Mouse (Mus musculus) cerebellum, adult (tissue): ENCODE results near the gene 2810459M11Rik.

Experiments
- ATAC-seq: cut with Nextera tagmentation; 2 replicates; pipeline ENCODE4 v1.9.2; 2017; ENCODE audit warnings: mild to moderate bottlenecking, moderate library complexity, mixed read lengths; ENCODE audit not compliant: insufficient number of reproducible peaks, low FRiP score, low TSS enrichment

Gene 2810459M11Rik

DNA sequence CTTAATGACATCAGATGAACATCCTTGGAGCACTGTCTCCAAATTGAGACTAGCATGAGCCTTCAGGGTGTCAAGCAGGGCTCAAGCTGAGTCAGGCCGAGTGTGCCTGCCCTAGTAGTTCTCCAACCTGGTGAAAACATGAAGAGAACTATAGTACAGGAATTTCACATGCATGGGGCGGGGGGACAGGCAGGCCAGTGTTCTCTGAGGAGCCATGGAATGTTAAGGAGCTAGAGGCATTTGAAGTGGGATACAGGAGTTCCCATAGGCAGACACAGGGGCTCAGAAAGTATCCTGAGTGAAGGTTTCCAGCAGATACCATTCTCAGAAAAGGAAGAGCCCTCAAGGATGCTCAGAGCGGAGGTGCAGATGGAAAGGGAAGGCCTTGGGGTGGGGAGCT, 3.1 kb downstream of the 2810459M11Rik start:
- no peak for ATAC-seq

DNA sequence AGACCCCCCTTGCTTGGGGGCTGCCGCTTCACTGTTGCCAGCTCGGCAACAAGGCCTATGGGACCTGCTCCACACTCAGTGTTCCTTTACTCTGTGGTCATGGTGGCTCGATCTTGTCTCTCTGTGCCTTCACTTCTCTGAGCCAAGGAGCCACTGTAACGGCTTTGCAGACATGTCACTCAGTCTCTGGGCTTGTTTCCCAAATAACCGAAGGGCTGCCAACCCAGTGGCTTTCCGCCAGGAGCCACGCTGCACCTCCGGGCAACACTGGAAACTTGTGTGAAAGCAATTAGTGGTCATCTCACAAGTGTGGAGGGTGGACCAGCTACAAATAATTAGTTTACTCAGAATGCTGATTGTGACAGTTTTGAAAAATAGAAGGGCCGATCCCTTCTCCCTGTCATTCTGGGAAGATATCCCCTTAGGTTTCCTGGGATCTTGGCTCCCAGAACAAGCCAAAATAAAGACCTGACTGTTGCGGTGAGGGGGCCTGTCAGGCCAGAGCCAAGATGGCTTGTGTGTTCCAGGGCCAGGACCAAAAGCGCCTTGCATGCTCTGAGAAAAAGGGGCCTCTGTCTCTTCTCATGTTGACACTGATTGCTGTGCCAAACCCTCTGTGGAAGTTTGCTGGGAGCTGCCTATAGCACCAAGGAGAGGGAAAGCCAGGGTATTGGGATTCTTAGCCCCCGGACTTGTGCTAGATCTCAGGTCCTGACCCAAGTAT, 7.7 kb downstream of the 2810459M11Rik start:
- ATAC-seq = peak; percentile 76; the same call in 1 of the 2 replicates

DNA sequence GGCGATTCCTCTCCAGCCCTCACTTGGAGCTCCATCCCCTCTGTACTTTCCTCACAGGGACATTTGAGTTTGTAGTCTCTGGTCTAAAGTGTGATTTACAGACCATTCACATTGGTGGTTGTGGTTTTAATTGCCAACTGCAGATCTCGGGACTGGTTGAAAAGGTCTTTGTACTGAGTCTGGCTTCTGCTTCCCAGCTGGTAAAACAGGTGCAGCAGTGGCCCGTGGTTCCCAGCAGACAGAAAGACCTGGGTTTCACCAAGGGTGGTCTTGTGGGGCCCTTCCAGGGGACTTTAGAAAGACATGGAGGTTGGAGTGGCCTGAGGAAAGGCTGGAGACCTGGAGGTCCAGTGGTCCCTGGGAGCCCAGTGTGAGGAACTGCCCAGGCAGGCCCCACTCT, 9.3 kb downstream of the 2810459M11Rik start:
- no peak for ATAC-seq

DNA sequence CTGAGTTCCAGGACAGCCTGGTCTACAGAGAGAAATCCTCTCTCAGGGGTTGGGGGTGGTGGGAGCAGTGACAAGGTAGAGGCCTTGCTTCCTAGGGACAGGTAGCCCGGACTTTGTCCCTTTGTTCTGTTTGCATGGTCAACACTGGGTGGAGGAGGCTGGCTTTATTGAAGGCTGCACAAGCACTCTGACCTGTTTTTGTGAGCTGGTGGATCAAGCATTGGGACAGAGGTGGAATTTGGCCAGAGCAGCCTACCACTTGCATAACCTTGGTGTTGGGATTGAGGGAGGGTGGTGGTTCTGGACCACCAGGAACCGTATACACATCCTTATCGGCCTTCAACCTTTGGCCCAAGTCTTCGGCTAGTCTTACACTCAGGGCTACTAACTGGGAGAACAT, 10.6 kb downstream of the 2810459M11Rik start:
- ATAC-seq = no peak

DNA sequence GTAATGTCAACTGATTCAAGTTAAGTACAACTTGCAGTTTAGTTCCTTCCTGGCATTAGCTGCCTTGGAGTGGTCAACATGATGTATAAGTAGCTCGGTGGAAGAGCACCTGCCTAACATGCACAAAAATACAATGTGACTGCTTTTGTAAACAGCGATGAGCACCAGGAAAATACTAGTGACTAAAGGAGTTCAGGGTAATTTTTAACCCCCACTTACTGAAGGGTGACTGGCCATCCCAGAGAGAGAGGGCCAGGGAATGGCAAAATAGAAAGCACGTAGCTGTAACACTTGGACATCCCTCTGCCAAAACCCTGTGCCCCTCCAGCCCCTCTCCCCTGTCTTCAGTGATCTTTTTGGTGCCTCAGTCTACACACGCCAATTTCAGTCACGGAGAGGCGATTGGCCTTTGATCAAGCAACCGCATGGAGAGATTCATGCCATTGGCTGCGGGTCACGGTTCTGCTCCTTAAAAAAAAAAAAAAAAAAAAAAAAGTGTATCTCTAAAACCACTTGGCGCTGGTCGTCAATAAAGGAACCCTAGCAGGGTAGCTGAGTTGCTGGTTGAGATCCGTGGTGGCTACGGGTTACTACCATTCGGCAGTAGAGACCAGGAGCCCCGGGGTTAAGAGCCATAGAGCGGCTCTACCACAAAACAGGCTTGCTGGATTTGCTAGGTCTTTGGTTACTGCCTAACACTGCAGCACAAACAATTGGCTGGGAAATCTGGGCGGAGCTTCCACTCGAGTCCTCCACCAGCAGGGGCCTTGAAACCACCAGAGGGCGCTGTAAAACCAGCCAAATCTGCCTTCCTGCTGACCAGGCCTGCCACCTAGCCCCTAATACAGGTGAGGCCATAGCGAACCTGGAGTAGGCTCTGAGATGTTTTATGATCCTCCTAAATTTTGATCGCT, 13.4 kb downstream of the 2810459M11Rik start:
- ATAC-seq = peak; percentile 88

DNA sequence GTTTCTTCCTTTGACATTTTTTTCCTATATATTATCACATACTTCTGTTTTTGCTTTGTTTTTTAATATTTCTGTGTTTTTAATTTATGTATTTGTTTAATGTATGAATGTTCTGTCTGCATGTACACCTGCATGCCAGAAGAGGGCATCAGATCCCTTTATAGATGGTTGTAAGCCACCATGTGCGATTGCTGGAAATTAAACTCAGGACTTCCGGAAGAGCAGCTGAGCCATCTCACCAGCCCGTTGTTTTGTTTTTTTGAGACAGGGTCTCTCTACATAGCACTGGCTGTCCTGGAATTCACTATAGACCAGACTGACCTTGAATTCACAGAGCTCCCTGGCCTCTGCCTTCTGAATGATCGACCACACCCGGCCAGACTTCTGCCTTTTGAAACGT, 16.9 kb downstream of the 2810459M11Rik start:
- ATAC-seq = no peak

DNA sequence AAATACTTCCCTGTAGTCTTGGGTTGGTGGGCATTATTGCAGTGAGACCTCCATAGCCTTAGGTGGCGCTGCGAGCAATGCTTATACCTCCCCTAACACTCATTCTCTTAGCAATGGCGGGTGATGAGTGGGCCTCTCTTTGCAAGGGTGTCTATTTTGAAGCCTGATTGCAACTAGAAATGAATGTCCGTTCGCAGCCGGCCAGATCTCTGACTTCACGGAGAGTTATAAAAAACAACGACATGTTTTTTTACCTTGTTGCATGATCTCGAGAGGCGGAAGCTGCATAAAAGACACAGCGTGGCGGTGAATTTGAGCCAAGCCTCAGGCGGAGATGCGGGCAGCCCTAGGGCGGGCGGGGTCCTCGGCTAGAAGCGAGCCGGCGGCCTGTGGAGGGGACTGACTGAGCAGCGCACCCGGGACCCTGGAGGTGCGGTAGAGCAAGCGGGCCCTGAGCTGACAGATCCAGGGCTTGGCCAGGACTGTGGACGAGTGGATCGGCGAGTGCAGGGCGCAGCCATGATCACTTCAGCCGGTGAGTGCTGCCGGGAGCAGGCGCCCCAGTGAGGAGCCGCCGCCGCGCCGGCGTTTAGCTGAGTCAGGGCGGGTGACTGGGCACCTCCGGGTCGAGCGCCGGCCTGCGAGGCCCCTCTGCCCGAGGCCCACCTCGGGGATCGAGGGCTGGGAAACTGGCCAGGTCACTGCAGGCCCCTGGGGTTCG, 18.8 kb downstream of the 2810459M11Rik start, which contains the start of gene Psmd1:
TSS of gene Psmd1 (plus strand) at position 117 of the 721 bp plus-strand sequence.
- peak; percentile 79 for ATAC-seq

DNA sequence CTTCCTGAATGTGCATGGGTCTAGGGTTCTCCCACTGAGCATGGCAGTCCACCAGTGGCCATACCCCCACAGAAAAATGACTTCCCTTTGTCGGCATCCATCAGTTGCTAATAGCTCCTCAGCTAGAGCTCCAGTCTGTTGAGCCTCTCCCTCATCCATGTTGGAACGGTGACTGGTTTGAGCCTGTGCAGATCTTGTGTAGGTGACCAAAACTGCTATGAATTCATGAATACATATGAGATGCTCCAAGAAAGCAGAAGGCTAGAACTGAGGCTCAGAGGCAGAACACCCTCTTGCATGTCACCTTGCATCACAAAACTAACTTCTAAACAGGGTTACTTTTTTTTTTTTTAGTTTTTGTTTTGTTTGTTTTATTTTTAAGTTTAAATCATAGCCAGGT, 30.9 kb downstream of the 2810459M11Rik start:
- no peak for ATAC-seq

DNA sequence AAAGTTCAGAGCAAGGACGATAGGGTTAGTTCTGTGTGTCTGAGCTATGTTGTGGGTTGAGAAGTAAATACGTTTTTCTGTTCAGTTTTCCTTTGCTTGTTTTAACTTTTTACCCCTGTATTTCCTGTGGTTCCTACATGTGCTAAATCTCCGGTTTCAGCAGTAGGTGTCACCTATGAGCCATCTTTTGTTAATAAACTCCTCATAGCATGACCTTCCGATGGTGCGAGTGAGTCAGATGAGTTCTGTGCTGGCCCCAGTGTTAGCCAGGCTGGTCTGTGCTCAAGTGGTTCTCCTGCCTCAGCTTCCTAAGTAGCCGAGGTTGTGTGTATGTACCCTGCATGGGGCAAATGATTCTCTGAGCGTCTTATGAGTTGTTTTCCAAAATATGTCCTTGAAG, 48.8 kb downstream of the 2810459M11Rik start:
- ATAC-seq = no peak

DNA sequence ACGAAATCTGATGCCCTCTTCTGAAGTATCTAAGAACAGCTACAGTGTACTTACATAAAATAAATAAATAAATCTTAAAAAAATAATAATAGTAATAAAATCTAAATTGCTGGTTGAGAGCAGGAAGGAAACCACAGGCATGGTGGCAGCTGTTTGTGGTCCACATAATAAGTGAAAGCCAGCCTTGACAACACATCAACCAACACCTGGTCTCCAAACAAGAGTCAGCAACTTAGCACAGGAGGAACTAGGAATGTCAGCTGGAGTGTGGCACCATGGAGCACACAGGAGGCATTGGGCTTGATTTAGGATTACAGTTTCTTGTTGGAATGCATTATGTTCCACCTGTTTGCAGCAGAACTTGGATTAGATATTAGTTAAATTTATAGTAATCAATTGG, 59.4 kb downstream of the 2810459M11Rik start:
- ATAC-seq = no peak
